Mouse (Mus musculus) adrenal gland, adult 8-10 months (tissue): ENCODE results near the gene Esd. TPM values are rescaled to one million over a fixed set of nuclear protein-coding genes. Genes with fewer than 3 reads are reported as not detected.

Source experiments
- DNase-seq: peaks from one replicate; pipeline ENCODE4 v3.0.0; 2022
- total RNA-seq, 4 experiments: library from RNA; stranded (reverse); gene quantifications; 2 replicates each; pipeline ENCODE4 v1.2.4; 2022

Esd gene
- total RNA-seq, result 100 to 1,000 TPM; 221 to 384 (median 269) TPM

DNA sequence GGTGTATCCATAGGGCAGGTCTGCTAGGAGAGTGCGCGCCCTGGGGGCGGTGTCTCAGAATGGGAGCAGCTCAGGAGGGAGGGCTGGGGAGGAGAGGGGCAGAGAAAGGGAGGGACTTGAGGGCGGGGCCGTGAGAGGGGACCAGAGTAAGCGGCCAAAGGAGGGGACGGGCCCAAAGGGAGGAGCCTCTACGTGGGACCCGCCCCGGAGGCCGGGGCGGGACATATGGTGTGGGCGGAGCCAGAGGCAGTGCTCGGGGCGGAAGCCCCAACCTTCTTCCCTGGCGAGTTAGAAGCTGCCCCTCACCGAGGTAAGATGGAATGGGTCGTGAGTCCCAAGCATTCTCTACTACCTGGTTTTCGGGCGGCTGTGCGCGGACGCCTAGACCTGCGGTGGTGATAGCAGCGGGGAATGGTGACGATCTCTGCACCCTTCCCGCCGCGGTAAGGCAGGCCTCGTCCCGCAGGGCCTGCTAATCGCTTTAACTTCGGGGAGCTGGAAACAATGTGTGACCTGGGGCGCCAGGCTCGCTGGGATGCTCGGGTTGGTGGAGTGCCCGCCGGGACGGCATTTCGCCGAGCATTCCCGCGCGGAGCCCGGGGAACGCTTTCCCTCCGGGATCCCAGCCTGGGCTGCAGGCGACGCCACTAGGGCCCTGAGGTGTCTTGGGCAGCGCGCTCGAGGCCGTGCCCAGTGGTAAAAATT lies at the start of gene Esd:
Gene Esd (plus strand): TSS at position 219 of the 705 bp plus-strand sequence.
- peak; percentile 94 for DNase-seq

- DNase-seq, result no peak
Measured at GRCm38 (mm10) chr14:74684298-74684978, 47.7 kb upstream of the Esd start.

DNA sequence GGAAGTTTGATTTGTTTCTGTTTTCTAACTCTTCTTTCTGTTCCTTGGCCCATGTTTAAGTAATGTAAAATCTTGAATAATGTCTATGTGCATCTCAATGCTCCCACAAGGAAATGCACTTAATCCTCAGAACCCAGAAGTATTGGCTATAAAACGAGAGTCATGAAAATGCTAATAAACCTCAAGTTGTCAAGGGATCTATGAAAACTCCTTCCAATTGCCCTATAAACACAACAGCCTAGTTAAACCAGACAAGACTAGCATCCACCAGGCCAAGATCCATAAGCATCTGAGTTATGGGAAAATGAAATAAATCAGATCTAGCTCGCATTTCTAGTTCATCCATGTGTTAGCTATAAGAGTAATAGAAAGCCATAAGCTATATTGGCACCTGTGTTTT lies 40.1 kb upstream of the Esd start:
- DNase-seq, result no peak

DNA sequence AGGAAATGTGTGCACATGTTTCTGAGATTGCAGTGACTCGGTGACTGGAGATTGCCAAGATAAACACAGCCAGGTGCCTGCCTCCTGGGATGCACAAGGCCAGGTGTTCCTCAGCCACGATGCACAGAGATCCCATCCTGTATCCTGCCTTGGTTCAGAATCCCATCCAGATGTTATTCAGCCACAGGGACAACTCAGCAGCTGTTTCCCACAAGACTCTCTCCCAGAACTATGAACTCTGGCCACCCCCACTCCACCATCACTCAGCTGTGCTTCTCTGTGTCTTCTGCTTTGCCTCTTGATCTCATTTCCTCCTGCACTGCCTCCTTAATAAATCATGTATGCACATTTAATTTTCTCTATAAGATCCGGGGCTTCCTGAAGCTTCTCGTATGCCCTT lies 35.3 kb upstream of the Esd start:
- no peak for DNase-seq

- DNase-seq, result no peak
Measured at GRCm38 (mm10) chr14:74697432-74697831, 34.7 kb upstream of the Esd start.

DNA sequence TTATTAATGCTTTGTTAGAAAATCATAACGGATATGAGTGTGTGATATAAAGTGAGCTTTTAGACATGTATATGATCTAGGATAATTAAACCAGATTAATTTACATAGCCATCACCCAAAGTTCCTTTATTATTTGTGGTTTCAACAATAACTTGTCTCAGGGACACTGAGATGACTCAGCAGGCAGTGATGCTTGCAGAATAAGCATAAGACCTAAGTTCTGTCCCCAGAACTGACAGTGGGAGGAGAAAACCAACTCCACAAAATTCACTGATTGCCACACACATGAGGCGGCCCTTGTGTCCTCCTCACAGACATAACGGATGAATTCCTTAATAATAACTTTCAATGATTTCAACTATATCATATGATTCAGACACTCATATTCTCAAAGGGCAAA lies 32.9 kb upstream of the Esd start:
- DNase-seq, result no peak

- no peak for DNase-seq
Measured at GRCm38 (mm10) chr14:74703930-74704329, 28.2 kb upstream of the Esd start.

- DNase-seq, result no peak
Measured at GRCm38 (mm10) chr14:74709054-74709453, 23.0 kb upstream of the Esd start.

DNA sequence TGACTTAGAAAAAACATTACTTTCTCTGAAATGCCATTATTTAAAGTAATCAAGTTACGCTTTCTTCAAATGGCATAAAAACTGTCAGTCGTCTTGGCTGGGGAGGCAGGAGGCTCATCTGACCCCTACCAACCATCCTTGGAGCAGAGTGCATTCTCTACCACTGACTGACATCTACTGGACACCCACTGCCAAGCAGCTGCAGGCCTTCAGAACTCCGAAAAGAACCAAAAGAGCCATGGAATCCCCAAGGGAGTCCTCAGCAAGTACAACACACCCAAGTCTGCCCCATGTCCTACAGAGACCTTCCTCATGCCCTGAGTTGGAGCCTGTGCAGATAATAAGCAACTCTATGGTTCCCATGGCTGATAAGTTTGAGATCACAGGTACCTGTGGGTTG lies 8.6 kb upstream of the Esd start:
- DNase-seq, result no peak

- no peak for DNase-seq
Measured at GRCm38 (mm10) chr14:74731221-74732078, 647 bp upstream of the Esd start.

- DNase-seq, result no peak
Measured at GRCm38 (mm10) chr14:74733397-74733796, 1.3 kb downstream of the Esd start.

DNA sequence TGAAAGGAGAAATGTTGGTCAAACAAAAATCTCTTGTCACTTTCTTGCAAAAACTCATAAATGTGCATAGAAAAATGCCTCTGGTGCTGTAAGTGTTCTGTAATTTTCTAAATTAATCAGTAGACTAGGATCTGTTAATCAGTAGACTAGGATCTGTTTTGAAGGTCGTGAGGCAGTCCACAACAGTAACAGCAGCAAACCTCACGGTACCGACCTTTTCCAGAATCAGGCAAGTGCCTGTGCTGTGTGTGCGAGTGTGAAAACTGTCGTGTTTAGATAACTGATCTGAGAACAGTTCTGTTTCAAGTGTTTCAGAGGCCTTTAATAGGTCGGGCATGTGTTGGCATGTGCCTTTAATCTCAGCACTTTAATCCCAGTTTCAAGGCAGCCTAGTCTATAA lies 3.4 kb downstream of the Esd start:
- no peak for DNase-seq

GRCm38 (mm10) chr14:74736850-74737249 lies 4.8 kb downstream of the Esd start:
- DNase-seq, result no peak

GRCm38 (mm10) chr14:74764191-74764918 lies 32.3 kb downstream of the Esd start:
- peak; percentile 29 for DNase-seq

GRCm38 (mm10) chr14:74767892-74768291 lies 35.8 kb downstream of the Esd start:
- DNase-seq, result no peak

GRCm38 (mm10) chr14:74774046-74774619 lies 42.0 kb downstream of the Esd start:
- DNase-seq, result no peak

DNA sequence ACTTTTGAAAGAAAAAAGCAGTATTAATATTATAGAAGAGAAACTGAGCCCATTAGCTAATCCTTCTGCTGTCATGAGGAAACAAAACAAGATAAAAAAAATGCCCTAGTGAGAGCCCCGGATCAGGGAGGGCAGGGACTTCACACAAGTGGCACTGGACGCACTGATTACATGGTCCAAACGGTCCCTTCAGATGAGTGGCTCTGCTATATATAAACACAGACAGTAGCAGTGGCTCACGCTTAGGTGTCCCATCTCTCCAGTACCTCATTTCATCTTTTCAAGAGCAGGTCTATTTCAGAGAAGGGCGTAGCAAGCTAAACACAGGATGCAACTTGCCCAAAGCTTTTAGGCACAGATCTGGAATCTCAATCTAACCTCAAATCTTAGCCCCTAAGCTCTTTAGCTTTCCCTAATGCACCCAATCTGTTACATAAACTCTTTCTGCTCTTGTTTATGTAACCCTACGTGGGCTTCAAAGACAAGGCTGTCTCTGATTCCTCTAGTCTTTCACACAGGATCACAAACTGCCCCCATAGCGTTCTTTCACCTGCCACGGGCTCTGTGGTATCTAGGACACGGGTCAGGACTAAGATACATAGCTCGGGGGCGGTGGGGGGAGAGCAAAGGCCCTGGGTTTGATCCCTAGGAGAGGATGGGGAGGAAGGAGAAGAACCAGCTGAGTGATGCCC lies 52.3 kb downstream of the Esd start:
- DNase-seq, result no peak

- no peak for DNase-seq
Measured at GRCm38 (mm10) chr14:74787717-74788116, 55.6 kb downstream of the Esd start.

DNA sequence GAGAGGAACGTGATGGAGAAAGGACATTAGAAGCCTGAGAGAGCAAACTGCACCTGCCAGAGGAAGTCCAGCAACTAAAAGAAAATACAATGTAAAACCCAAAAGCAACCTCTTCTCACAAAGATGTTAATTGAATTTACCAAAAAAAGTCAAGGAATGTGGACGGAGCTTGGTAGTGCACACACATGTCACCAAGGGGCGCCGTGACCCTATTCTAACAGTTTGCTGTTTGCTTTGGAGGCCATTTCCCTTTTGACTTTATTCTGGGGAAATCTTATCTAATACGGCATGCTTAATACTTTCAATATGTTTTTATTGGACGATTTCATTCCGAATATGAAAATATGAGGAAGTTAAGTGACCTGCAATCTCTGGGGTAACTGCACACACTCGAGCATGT lies 56.7 kb downstream of the Esd start:
- no peak for DNase-seq

DNA sequence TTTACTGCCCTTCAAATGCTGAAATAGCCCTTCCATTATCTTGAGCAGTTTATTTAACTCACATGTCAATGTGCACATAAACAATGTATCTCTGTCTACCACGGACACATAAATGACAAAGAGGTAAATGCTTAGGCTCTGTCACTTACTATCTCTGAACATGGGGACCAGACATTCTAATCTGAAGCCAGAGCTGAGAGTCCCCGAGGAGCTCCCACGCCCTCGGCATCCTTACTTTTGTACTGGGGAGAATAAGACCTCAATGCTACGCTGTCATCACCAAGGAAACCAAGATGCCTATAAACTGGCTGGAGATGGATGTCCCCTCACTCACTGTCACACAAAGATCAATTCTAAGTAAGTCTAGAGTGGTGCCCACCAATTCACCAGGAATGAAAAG lies 58.4 kb downstream of the Esd start:
- no peak for DNase-seq

DNA sequence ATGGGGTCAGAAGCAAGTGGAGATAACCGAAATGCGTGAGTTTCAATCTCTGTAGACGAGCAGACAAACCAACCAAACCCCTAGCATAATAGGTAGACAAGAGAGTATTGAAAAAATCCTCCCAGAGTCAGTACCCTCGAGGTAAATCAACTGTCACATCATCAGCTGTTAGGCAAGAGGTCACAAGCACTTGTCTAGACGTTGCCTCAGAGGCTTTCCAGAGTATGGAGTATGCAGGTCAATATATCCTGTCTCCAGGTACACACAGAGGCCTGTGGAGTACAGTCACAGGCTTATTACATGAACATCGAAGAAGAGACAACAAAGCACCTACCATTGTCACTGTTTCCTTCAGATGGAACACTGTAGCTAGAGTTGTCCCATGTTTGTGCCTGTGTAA lies 60.7 kb downstream of the Esd start:
- no peak for DNase-seq

GRCm38 (mm10) chr14:74794931-74795330 lies 62.8 kb downstream of the Esd start:
- DNase-seq, result no peak
